Mouse (Mus musculus): ENCODE data around the gene Klhl24.
A peak's percentile ranks its signal among the peaks of the same experiment; 100 is the strongest.

The Klhl24 gene

GRCm38 (mm10) chr16:20144568-20144967 lies 47.2 kb downstream of the Klhl24 start:
- no peak for DNase-seq (ENCODE audit: low read depth, low spot score)

GRCm38 (mm10) chr16:20151991-20152390 lies 54.6 kb downstream of the Klhl24 start:
- no peak for DNase-seq (ENCODE audit: low read depth, low spot score)

- no peak for DNase-seq (ENCODE audit: low read depth, low spot score)
Observed at GRCm38 (mm10) chr16:20153742-20154141, 56.4 kb downstream of the Klhl24 start.

GRCm38 (mm10) chr16:20160130-20160529 lies 62.8 kb downstream of the Klhl24 start:
- DNase-seq (ENCODE audit: low read depth, low spot score): peak; percentile 41

GRCm38 (mm10) chr16:20169071-20169470 lies 71.7 kb downstream of the Klhl24 start:
- DNase-seq (ENCODE audit: low read depth, low spot score): no peak

- DNase-seq (ENCODE audit: low read depth, low spot score): no peak
Observed at GRCm38 (mm10) chr16:20169471-20170106, 72.2 kb downstream of the Klhl24 start.
